Mouse (Mus musculus): Measurements from ENCODE around the gene Slc50a1. TPM values are rescaled to one million over a fixed set of nuclear protein-coding genes. Genes with fewer than 3 reads are reported as not detected.

Gene Slc50a1
- polyA plus RNA-seq, 1 experiment = 90.0 TPM

- no peak for DNase-seq (ENCODE audit: extremely low spot score in 1 of 2, low spot score in 1 of 2)
Measured at GRCm38 (mm10) chr3:89237682-89238081, 32.7 kb downstream of the Slc50a1 start.

GRCm38 (mm10) chr3:89236516-89236915 lies 33.9 kb downstream of the Slc50a1 start:
- DNase-seq (ENCODE audit: extremely low spot score in 1 of 2, low spot score in 1 of 2) = peak in 1 of 2 experiments; percentile 57

GRCm38 (mm10) chr3:89233562-89234110 lies 36.7 kb downstream of the Slc50a1 start:
- no peak for DNase-seq (ENCODE audit: extremely low spot score in 1 of 2, low spot score in 1 of 2)

GRCm38 (mm10) chr3:89232614-89233013 lies 37.8 kb downstream of the Slc50a1 start:
- no peak for DNase-seq (ENCODE audit: extremely low spot score in 1 of 2, low spot score in 1 of 2)

- no peak for DNase-seq (ENCODE audit: extremely low spot score in 1 of 2, low spot score in 1 of 2)
Measured at GRCm38 (mm10) chr3:89231772-89232275, 38.5 kb downstream of the Slc50a1 start.

GRCm38 (mm10) chr3:89231345-89231744 lies 39.0 kb downstream of the Slc50a1 start:
- no peak for DNase-seq (ENCODE audit: extremely low spot score in 1 of 2, low spot score in 1 of 2)

GRCm38 (mm10) chr3:89230561-89230960 lies 39.8 kb downstream of the Slc50a1 start:
- no peak for DNase-seq (ENCODE audit: extremely low spot score in 1 of 2, low spot score in 1 of 2)

GRCm38 (mm10) chr3:89229276-89229675 lies 41.1 kb downstream of the Slc50a1 start:
- DNase-seq (ENCODE audit: extremely low spot score in 1 of 2, low spot score in 1 of 2) = no peak

GRCm38 (mm10) chr3:89228836-89229235 lies 41.5 kb downstream of the Slc50a1 start, which contains the start of gene Muc1:
Gene Muc1, plus strand, starts transcription at chr3:89229057.
- no peak for DNase-seq (ENCODE audit: extremely low spot score in 1 of 2, low spot score in 1 of 2)

- peak; percentile 55 to 92 for DNase-seq (ENCODE audit: extremely low spot score in 1 of 2, low spot score in 1 of 2)
Measured at GRCm38 (mm10) chr3:89228180-89228549, 42.2 kb downstream of the Slc50a1 start.

GRCm38 (mm10) chr3:89227307-89228179 lies 42.8 kb downstream of the Slc50a1 start:
- DNase-seq (ENCODE audit: extremely low spot score in 1 of 2, low spot score in 1 of 2) = peak; percentile 91 to 94

- DNase-seq (ENCODE audit: extremely low spot score in 1 of 2, low spot score in 1 of 2) = no peak
Measured at GRCm38 (mm10) chr3:89226900-89227299, 43.5 kb downstream of the Slc50a1 start, which contains the start of gene Mtx1. Gene Mtx1, minus strand, starts transcription at chr3:89227088.

GRCm38 (mm10) chr3:89226361-89226760 lies 44.0 kb downstream of the Slc50a1 start:
- no peak for DNase-seq (ENCODE audit: extremely low spot score in 1 of 2, low spot score in 1 of 2)

- DNase-seq (ENCODE audit: extremely low spot score in 1 of 2, low spot score in 1 of 2) = peak in 1 of 2 experiments; percentile 64
Measured at GRCm38 (mm10) chr3:89225918-89226317, 44.5 kb downstream of the Slc50a1 start.

- no peak for DNase-seq (ENCODE audit: extremely low spot score in 1 of 2, low spot score in 1 of 2)
Measured at GRCm38 (mm10) chr3:89225321-89225815, 45.0 kb downstream of the Slc50a1 start.

GRCm38 (mm10) chr3:89224796-89225195 lies 45.6 kb downstream of the Slc50a1 start:
- no peak for DNase-seq (ENCODE audit: extremely low spot score in 1 of 2, low spot score in 1 of 2)

GRCm38 (mm10) chr3:89221167-89221566 lies 49.2 kb downstream of the Slc50a1 start:
- DNase-seq (ENCODE audit: extremely low spot score in 1 of 2, low spot score in 1 of 2) = no peak

- no peak for DNase-seq (ENCODE audit: extremely low spot score in 1 of 2, low spot score in 1 of 2)
Measured at GRCm38 (mm10) chr3:89219546-89219945, 50.8 kb downstream of the Slc50a1 start.

GRCm38 (mm10) chr3:89218271-89218670 lies 52.1 kb downstream of the Slc50a1 start:
- no peak for DNase-seq (ENCODE audit: extremely low spot score in 1 of 2, low spot score in 1 of 2)

Measured in frontal cortex, adult 2 months (tissue).